Mouse (Mus musculus) left cerebral cortex, postnatal 10 days (tissue): Measurements from ENCODE around the gene Msln. TPM values are rescaled to one million over a fixed set of nuclear protein-coding genes. Genes with fewer than 3 reads are reported as not detected.

Experiments
- DNase-seq, 2 experiments: peaks; one replicate each; pipeline ENCODE4 v3.0.0; 2021 to 2022; ENCODE audit warnings: low spot score in 2 of 2, mixed read lengths in 1 of 2; ENCODE audit errors: extremely low spot score in 1 of 2
- intact Hi-C: fragments of 180-260 bp; cut with DNase I; formaldehyde crosslinking; loops from one replicate; pipeline ENCODE4 v1.15.1; 2025
- total RNA-seq, 2 experiments: library from RNA; stranded (reverse); gene quantifications; 2 replicates each; pipeline ENCODE4 v1.2.3; 2021

Msln gene
- total RNA-seq, 2 experiments from 2014 or later, result 4.0 to 5.4 TPM

- intact Hi-C loops, result no loop called here
- no peak for DNase-seq
Measured at GRCm38 (mm10) chr17:25735745-25736144, 18.4 kb downstream of the Msln start, which contains the start of gene Mslnl. Mslnl (plus strand) TSS chr17:25736042.

- intact Hi-C loops, result no loop called here
- no peak for DNase-seq
Measured at GRCm38 (mm10) chr17:25735246-25735645, 18.9 kb downstream of the Msln start.

GRCm38 (mm10) chr17:25732082-25732481 lies 22.1 kb downstream of the Msln start:
- peak; percentile 72 to 84 for DNase-seq
- intact Hi-C loops, result loop anchor here (2.0 kb wide), 1 partner anchor 67 kb away; no protein-coding TSS in a partner anchor

- intact Hi-C loops, result no loop called here
Measured at GRCm38 (mm10) chr17:25728009-25728270, 26.2 kb downstream of the Msln start.

GRCm38 (mm10) chr17:25727265-25728008 lies 26.7 kb downstream of the Msln start, which contains the start of the genes Chtf18 and Rpusd1:
Chtf18 (minus strand) TSS chr17:25727419.
Rpusd1 (plus strand) TSS chr17:25727670.
- DNase-seq, result peak; percentile 99 to 100
- intact Hi-C loops, result no loop called here

More at GRCm38 (mm10) chr17:25728009-25728270, 26.2 kb downstream of the Msln start:
- DNase-seq, result peak in 1 of 2 experiments; percentile 55

GRCm38 (mm10) chr17:25725264-25725663 lies 28.9 kb downstream of the Msln start:
- intact Hi-C loops, result no loop called here
- DNase-seq, result no peak

GRCm38 (mm10) chr17:25723919-25724318 lies 30.3 kb downstream of the Msln start:
- intact Hi-C loops, result no loop called here
- no peak for DNase-seq

GRCm38 (mm10) chr17:25723470-25723869 lies 30.7 kb downstream of the Msln start:
- intact Hi-C loops, result no loop called here
- no peak for DNase-seq

GRCm38 (mm10) chr17:25721476-25721875 lies 32.7 kb downstream of the Msln start:
- intact Hi-C loops, result no loop called here
- no peak for DNase-seq

GRCm38 (mm10) chr17:25717691-25718090 lies 36.5 kb downstream of the Msln start:
- DNase-seq, result no peak
- intact Hi-C loops, result no loop called here

- intact Hi-C loops, result no loop called here
- DNase-seq, result no peak
Measured at GRCm38 (mm10) chr17:25716711-25717637, 37.2 kb downstream of the Msln start, which contains the start of gene Gng13. Gng13 (plus strand) TSS chr17:25717171.

- DNase-seq, result no peak
Measured at GRCm38 (mm10) chr17:25716130-25716529, 38.0 kb downstream of the Msln start.

GRCm38 (mm10) chr17:25715627-25716026 lies 38.6 kb downstream of the Msln start:
- intact Hi-C loops, result no loop called here
- no peak for DNase-seq

More at GRCm38 (mm10) chr17:25716130-25716529, 38.0 kb downstream of the Msln start:
- intact Hi-C loops, result no loop called here

GRCm38 (mm10) chr17:25711136-25711535 lies 43.0 kb downstream of the Msln start:
- intact Hi-C loops, result no loop called here
- no peak for DNase-seq

- intact Hi-C loops, result no loop called here
- DNase-seq, result no peak
Measured at GRCm38 (mm10) chr17:25709994-25710393, 44.2 kb downstream of the Msln start.

GRCm38 (mm10) chr17:25700863-25701496 lies 53.2 kb downstream of the Msln start:
- no peak for DNase-seq

More at GRCm38 (mm10) chr17:25700863-25701496, 53.2 kb downstream of the Msln start:
- intact Hi-C loops, result no loop called here
